Comparison of ENCODE assay signal across 7 mouse cellular contexts in the genomic region with DNA sequence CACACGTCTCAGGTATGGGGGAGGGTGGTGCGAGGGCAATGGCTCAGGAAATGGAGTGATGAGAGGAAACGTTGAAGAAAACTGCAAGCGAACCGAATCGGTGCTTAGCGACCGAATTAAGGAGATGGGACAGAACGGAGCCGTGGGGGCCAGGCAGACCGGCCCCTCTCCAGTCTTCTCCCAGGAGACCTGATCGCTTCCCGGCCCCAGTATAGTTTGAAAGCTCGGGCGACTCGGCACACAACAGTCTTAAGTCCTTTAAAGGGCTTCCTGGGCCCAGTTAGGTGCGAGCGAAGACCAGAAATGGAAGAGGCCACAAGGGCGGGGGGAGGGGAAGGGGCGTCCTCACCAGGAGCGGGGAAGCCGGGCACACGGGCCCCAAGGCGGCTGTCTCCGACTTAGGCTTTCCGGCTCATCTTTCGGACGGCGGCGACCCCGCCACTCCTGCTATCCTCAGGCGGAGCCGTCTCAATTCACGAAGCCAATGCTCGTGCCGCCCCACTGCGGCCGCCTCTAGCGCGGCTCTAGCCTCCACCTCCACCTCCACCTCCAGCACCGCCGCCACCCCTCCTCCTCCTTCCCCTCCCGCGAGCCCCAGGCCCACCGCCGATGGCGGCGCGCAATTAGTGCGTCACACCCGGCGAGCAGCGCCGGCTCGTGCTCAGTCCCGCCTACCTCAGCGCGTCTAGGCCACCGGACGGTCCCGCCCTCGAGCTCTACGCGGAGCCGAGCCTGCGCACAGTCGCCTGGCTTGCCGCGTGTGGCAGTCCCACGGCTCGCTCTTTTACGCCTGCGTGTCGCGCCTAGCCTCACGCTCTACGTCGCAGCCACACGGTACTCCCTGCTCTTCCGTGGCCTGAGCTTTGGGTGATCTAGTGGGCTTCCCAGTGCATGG. TPM values are rescaled to one million over a fixed set of nuclear protein-coding genes. Genes with fewer than 3 reads are reported as not detected.
DNase-seq lines count a peak whose midpoint lies in the region; ATAC-seq lines count a peak whose summit lies in the region.

A gene (minus strand): TSS at position 771 of the 895 bp plus-strand sequence.

- H3K9ac ChIP-seq in midbrain, embryonic 13.5 days (replicated peaks), result peak within 1 kb of the TSS; percentile 86

- peak; percentile 97 for DNase-seq in adrenal gland, postnatal 10 days
- DNase-seq in embryonic facial prominence, embryonic 10.5 days (ENCODE audit: low spot score), result peak; percentile 99
- DNase-seq in kidney, adult 11 months, result peak; percentile 94
- DNase-seq in limb, embryonic 10.5 days (ENCODE audit: low spot score), result peak; percentile 100
- peak; percentile 90 for DNase-seq in spleen, adult 12 weeks (ENCODE audit: low spot score)

- peaks cover 41% of the 10 kb centered on the region for H3K36me3 ChIP-seq in embryonic facial prominence, embryonic 10.5 days (replicated peaks)
- peaks cover 40% of the 10 kb centered on the region for H3K36me3 ChIP-seq in limb, embryonic 10.5 days
- peaks cover 32% of the 10 kb centered on the region for H3K36me3 ChIP-seq in midbrain, embryonic 13.5 days

- peak within 1 kb of the TSS; percentile 98 for H3K4me2 ChIP-seq in midbrain, embryonic 13.5 days (replicated peaks)

- peaks cover 51% of the 10 kb centered on the region for H3K4me1 ChIP-seq in embryonic facial prominence, embryonic 10.5 days
- H3K4me1 ChIP-seq in limb, embryonic 10.5 days, result peaks cover 46% of the 10 kb centered on the region
- H3K4me1 ChIP-seq in midbrain, embryonic 13.5 days (replicated peaks), result peaks cover 44% of the 10 kb centered on the region

- peak within 1 kb of the TSS; percentile 94 for H3K27ac ChIP-seq in embryonic facial prominence, embryonic 10.5 days (replicated peaks)
- peak within 1 kb of the TSS; percentile 93 for H3K27ac ChIP-seq in limb, embryonic 10.5 days
- H3K27ac ChIP-seq in midbrain, embryonic 13.5 days, result peak within 1 kb of the TSS; percentile 92

- under 1% methylated on average over 80 of the region's 80 CpGs for WGBS in embryonic facial prominence, embryonic 10.5 days
- under 1% methylated on average over 80 of the region's 80 CpGs for WGBS in limb, embryonic 10.5 days
- under 1% methylated on average over 79 of the region's 80 CpGs for WGBS in midbrain, embryonic 13.5 days

- peak within 1 kb of the TSS; percentile 81 for H3K4me3 ChIP-seq in embryonic facial prominence, embryonic 10.5 days
- H3K4me3 ChIP-seq in limb, embryonic 10.5 days, result peak within 1 kb of the TSS; percentile 92
- H3K4me3 ChIP-seq in midbrain, embryonic 13.5 days (replicated peaks), result peak within 1 kb of the TSS; percentile 78

- peaks cover 18% of the 10 kb centered on the region; the same call in 1 of the 2 replicates for H3K27me3 ChIP-seq in embryonic facial prominence, embryonic 10.5 days (replicated peaks; ENCODE audit: low read depth, poor library complexity, severe bottlenecking)
- H3K27me3 ChIP-seq in limb, embryonic 10.5 days (ENCODE audit: low read depth, poor library complexity, severe bottlenecking), result peaks cover 7% of the 10 kb centered on the region; the same call in 1 of the 2 replicates
- H3K27me3 ChIP-seq in midbrain, embryonic 13.5 days, result peaks cover 6% of the 10 kb centered on the region; the same call in 1 of the 2 replicates

- ATAC-seq in granulocyte monocyte progenitor cell, adult 5-6 weeks (replicated peaks; ENCODE audit: poor library complexity, severe bottlenecking), result peak; percentile 81
- peak; percentile 98 for ATAC-seq in midbrain, embryonic 13.5 days

- no peaks in the 10 kb centered on the region for H3K9me3 ChIP-seq in embryonic facial prominence, embryonic 10.5 days
- H3K9me3 ChIP-seq in limb, embryonic 10.5 days (replicated peaks), result no peaks in the 10 kb centered on the region
- H3K9me3 ChIP-seq in midbrain, embryonic 13.5 days, result no peaks in the 10 kb centered on the region

RNA-seq across cellular contexts. Expression of the gene that starts here (rescaled TPM):
- total RNA-seq in adrenal gland, postnatal 10 days (2021), result 10 to 100 TPM; 62.6 to 76.3 TPM
- 136 and 141 TPM in 2 replicates for polyA plus RNA-seq in embryonic facial prominence, embryonic 10.5 days (2016; fragmentation: Nextera tagmentation; extraction: Ambion mirVana)
- 99.4 and 106 TPM in 2 replicates for total RNA-seq in granulocyte monocyte progenitor cell, adult 5-6 weeks (2014; fragmentation: Nextera tagmentation)
- 95.6 and 98.9 TPM in 2 replicates for total RNA-seq in granulocyte monocyte progenitor cell, adult 5-6 weeks (2017)
- polyA plus RNA-seq in limb, embryonic 10.5 days (2016; fragmentation: Nextera tagmentation; extraction: Ambion mirVana), result 149 and 151 TPM in 2 replicates
- 101 and 103 TPM in 2 replicates for polyA plus RNA-seq in midbrain, embryonic 13.5 days (2015; fragmentation: Nextera tagmentation; extraction: Ambion mirVana)

Comparison
In these comparisons a context has a peak if more than half of its experiments do, and no peak if none do; other contexts are left out.
1. Peak in every context shown above with its lines: DNase-seq, ATAC-seq, H3K4me3 ChIP-seq and H3K27ac ChIP-seq.